Mouse (Mus musculus): ENCODE results near the gene Ptgir.
A peak's percentile ranks its signal among the peaks of the same experiment; 100 is the strongest.

- TF ChIP-seq CTCF (IDR thresholded peaks at IDR 0.05; ENCODE audit: extremely low read depth, insufficient read length, insufficient replicate concordance, low read depth, low read length) (peak; percentile 32; the same call in 1 of the 2 replicates), POLR2A (IDR thresholded peaks at IDR 0.05; ENCODE audit: low read depth, low read length) (no peak)
Observed at GRCm38 (mm10) chr7:16931968-16932627, 25.8 kb downstream of the Ptgir start.
